Comparison of ENCODE assay signal across 10 mouse cellular contexts in genomic region chr4:134578407-134578806, GRCm38 (mm10). TPM values are rescaled to one million over a fixed set of nuclear protein-coding genes. Genes with fewer than 3 reads are reported as not detected.
DNase-seq lines count a peak whose midpoint lies in the region; ATAC-seq and TF ChIP-seq lines count a peak whose summit lies in the region.
"Had no signal": no experiment of that assay in that cellular context is flagged by ENCODE, and none has a peak within 500 bp of the region (broad histone marks: within the 10 kb centered on the region; RNA-seq: fewer than 3 reads in every experiment).

No protein-coding gene starts in this region.

- no peak overlapping the region for H3K4me3 ChIP-seq in heart, embryonic 16.5 days (ENCODE audit: low read length)
- H3K4me3 ChIP-seq in olfactory bulb, adult 2 months (ENCODE audit: insufficient read depth, low read depth, low read length): no peak overlapping the region
- H3K4me3 ChIP-seq: forebrain, embryonic 12.5 days; heart, adult 2 months had no signal

- DNase-seq in heart, postnatal 36 days: no peak
- peak; percentile 70 for DNase-seq in right cerebral cortex, adult 18-20 months
- DNase-seq in right cerebral cortex, postnatal 10 days (ENCODE audit: low spot score in 2 of 2): no peak
- DNase-seq in gastrocnemius, postnatal 25 days: no peak
- DNase-seq: kidney, adult 2 months had no signal

- H3K9ac ChIP-seq in heart, embryonic 16.5 days (ENCODE audit: low read length): no peak overlapping the region

- peaks cover 6% of the 10 kb centered on the region; the same call in 1 of the 2 replicates for H3K36me3 ChIP-seq in heart, embryonic 16.5 days (ENCODE audit: control insufficient read depth, insufficient read depth)
- H3K36me3 ChIP-seq: forebrain, embryonic 12.5 days had no signal

- 0 out of 2 replicates have a peak, but pooled peaks have one; percentile 29 for ATAC-seq in heart, embryonic 16.5 days (replicated peaks; ENCODE audit: extremely low read depth, insufficient read depth, low FRiP score)
- ATAC-seq in common myeloid progenitor, adult 5-6 weeks (replicated peaks; ENCODE audit: low read depth, poor library complexity, severe bottlenecking): peak; percentile 50

- TF ChIP-seq POLR2A in olfactory bulb, adult 2 months (IDR thresholded peaks at IDR 0.05; ENCODE audit: insufficient read depth, low read depth, low read length): no peak

- intact Hi-C loops in heart, postnatal 36 days (cut with DNase I): no loop called here

- H3K4me1 ChIP-seq in heart, embryonic 16.5 days (ENCODE audit: control insufficient read depth, insufficient read depth, low read length): peaks cover 21% of the 10 kb centered on the region
- H3K4me1 ChIP-seq in olfactory bulb, adult 2 months (ENCODE audit: control insufficient read depth, insufficient read depth, low read length): peaks cover 41% of the 10 kb centered on the region

- no peak for TF ChIP-seq CTCF in olfactory bulb, adult 2 months (IDR thresholded peaks at IDR 0.05; ENCODE audit: insufficient read depth, low read depth, low read length)

- H3K27ac ChIP-seq in heart, embryonic 16.5 days (ENCODE audit: low read length): peak overlapping the region; percentile 81
- H3K27ac ChIP-seq in olfactory bulb, adult 2 months (ENCODE audit: insufficient read depth, low read depth, low read length): peak overlapping the region; percentile 12; the same call in 1 of the 2 replicates
- H3K27ac ChIP-seq: forebrain, embryonic 12.5 days; heart, adult 2 months had no signal

- peak overlapping the region; percentile 51 for H3K4me2 ChIP-seq in heart, embryonic 16.5 days (ENCODE audit: low read depth, low read length)

- 33% methylated on average over 5 of the region's 5 CpGs for WGBS in heart, embryonic 16.5 days
- 63% methylated on average over 5 of the region's 5 CpGs for whole genome bisulfite sequencing in olfactory bulb, adult 2 months

- no peaks in the 10 kb centered on the region for H3K9me3 ChIP-seq in heart, embryonic 16.5 days (replicated peaks; ENCODE audit: control insufficient read depth, low read length)
- H3K9me3 ChIP-seq: forebrain, embryonic 12.5 days had no signal

- no peaks in the 10 kb centered on the region for H3K27me3 ChIP-seq in heart, embryonic 16.5 days (ENCODE audit: control insufficient read depth, insufficient read depth, low read length)
- H3K27me3 ChIP-seq: forebrain, embryonic 12.5 days had no signal

RNA-seq across cellular contexts. Expression of gene Selenon, which starts 26.4 kb away (rescaled TPM):
- polyA plus RNA-seq in heart, embryonic 16.5 days (2015; fragmentation: Nextera tagmentation; extraction: Ambion mirVana): 5.4 and 7.9 TPM in 2 replicates
- 10 to 100 TPM; 19.8 to 21.1 TPM for total RNA-seq in heart, postnatal 36 days (2021)
- total RNA-seq in common myeloid progenitor, adult 5-6 weeks (2017): 6.5 and 9.7 TPM in 2 replicates
- not detected in 2 replicates for polyA plus RNA-seq in olfactory bulb, adult 2 months (2012; ENCODE audit: insufficient read depth, insufficient read length, low replicate concordance, missing spikeins)
- total RNA-seq in gastrocnemius, postnatal 25 days (2021): 1 to 10 TPM; 6.5 to 7.2 TPM

RNA-seq across cellular contexts. Expression of gene Mtfr1l, which starts 43.2 kb away (rescaled TPM):
- polyA plus RNA-seq in heart, embryonic 16.5 days (2015; fragmentation: Nextera tagmentation; extraction: Ambion mirVana): 165 and 167 TPM in 2 replicates
- 100 to 1,000 TPM; 178 to 188 TPM for total RNA-seq in heart, postnatal 36 days (2021)
- 46.2 and 52.7 TPM in 2 replicates for total RNA-seq in common myeloid progenitor, adult 5-6 weeks (2017)
- polyA plus RNA-seq in olfactory bulb, adult 2 months (2012; ENCODE audit: insufficient read depth, insufficient read length, low replicate concordance, missing spikeins): not detected in 2 replicates
- total RNA-seq in gastrocnemius, postnatal 25 days (2021): 100 to 1,000 TPM; 120 to 122 TPM
